Mouse (Mus musculus) layer of hippocampus, postnatal 10 days (tissue): ENCODE data around the gene Gatad1. TPM values are rescaled to one million over a fixed set of nuclear protein-coding genes. Genes with fewer than 3 reads are reported as not detected.
"Not testable (repeated sequence)": the region's sequence is repeated elsewhere in the genome, so short reads cannot be mapped to it uniquely, and the experiment has no call there.

Source experiments
- DNase-seq, 2 experiments: peaks; one replicate each; pipeline ENCODE4 v3.0.0; 2021; ENCODE audit warnings: low spot score in 2 of 2
- microRNA-seq, 2 experiments: library from miRNA; unstranded; fragments of <30 nt; microRNA quantifications; one replicate each; pipeline ENCODE4 v1.2.0; 2021
- total RNA-seq, 2 experiments: library from RNA; stranded (reverse); gene quantifications; 2 replicates each; pipeline ENCODE4 v1.2.3; 2021

The Gatad1 gene
- total RNA-seq, 2 experiments from 2014 or later, result 112 to 131 TPM

DNA sequence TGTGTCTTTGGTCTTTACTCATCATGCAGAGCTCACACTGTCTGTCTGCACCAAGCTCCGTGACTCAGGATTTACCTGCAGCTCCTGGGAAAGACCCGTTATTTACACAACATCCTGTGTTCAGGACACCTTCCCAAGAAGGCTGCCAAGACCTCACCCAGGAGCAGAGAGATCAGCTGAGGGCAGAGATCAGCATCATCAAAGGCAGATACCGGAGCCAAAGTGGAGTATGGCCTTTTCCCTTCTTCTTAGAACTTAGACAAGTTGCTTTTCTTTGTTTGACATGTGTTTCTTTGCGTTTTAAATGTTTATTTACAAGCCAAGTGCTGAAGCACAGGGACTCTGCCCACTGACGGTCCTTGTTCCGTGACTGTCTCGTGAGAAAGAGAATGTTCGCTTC lies 21.7 kb downstream of the Gatad1 start:
- no peak for DNase-seq

DNA sequence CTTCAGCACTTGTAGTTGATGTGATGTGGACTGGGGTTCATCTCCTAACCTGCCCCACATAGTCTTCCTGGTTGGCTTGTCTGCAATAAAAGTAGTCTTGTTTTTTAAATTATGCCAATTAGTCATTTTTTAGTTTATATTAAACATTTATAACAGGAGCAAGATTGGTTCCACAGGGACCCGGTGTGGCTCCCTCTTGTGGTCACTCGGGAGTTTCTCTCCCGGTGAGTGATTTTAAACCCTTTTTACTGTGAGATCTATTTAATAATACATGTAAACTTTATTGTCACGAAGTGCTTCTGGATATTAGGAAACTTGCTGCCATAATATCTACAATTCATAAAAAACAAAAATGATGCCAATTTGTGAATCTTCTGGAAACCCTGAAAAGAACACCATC lies 23.0 kb downstream of the Gatad1 start:
- DNase-seq, result no peak

DNA sequence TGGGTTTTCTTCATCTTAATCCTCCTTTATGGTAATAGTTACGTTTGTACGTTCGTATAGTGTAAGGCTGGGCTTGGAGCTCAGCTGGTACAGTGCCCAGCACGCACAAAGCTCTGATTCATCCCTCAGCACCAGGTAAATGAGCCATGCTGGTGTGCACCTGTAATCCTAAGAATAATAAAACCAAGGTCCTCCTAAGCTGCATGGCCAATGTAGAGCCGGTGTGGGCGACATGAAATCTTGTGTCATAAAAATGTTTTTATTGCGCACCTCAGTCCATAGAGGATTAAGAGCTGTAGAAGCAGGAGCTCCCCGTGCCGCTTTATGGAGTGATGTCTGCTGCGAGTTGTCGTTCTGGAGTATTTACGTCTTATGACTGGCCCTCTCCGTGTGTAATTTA lies 23.7 kb downstream of the Gatad1 start:
- DNase-seq, result no peak

DNA sequence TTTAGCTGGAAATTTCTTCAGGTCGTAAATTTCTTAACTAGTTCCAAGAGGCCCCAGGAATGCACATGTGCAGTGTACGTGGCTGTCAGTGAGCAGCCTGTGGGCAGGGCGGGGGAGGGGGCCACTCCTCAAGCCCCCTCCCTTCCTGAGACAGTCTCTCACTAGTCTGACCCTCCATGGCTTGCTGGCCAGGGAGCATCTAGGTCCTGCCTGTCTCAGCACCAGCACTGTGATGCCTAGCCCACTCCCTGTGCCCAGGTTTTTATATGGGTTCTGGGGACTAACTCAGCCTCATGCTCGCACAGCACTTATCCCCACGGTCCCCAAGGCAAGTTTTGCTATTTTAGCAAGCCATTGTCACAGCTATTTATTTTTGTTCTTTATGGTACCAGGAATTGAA lies 24.7 kb downstream of the Gatad1 start:
- DNase-seq, result no peak

DNA sequence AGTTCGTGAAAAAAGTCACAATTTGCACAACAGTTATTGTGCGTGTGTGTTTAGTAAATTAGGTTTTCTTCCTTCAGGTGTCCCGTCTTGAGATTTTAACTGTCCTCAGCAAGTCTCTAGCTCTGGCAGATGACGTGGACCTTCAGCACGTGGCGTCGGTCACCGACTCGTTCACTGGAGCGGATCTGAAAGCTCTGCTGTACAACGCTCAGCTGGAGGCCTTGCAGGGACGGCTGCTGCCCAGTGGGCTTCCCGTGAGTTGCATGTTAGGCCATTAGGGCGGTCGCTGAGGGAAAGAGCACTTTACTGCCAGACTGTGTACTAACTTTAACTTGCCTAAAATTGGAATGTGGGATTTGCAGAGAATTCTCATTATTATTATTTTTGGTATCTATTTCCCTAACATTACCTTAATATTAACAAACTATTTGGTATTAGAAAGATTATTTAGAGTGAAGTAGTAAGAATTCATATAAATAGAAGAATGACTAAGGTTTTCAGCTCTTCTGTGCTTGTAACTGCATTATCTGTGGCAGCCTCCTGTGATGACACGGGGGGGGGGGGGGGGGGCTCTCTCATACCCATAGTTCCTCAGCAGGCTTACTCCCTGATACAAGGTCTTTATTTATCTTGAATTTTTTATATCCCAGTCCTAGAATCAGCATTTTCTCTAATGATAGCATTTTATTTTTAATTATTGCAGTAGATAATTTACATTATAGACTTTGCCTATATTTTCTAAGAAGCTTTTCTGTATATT lies 25.3 kb downstream of the Gatad1 start:
- no peak for DNase-seq

DNA sequence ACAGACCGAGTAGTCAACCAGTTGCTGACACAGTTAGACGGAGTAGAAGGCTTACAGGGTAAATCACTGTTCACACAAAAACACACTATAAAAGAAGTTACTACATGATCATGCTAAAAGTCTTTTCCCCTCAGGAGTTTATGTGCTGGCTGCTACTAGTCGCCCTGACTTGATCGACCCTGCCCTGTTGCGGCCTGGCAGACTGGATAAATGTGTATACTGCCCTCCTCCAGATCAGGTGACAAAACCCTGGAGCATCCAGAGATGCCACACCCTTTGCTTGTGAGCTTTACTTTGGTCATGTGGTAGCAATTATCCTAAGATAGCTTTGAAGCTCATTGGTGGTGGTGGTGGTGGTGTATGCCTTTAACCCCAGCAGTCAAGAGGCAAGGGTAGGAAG lies 26.9 kb downstream of the Gatad1 start:
- no peak for DNase-seq

DNA sequence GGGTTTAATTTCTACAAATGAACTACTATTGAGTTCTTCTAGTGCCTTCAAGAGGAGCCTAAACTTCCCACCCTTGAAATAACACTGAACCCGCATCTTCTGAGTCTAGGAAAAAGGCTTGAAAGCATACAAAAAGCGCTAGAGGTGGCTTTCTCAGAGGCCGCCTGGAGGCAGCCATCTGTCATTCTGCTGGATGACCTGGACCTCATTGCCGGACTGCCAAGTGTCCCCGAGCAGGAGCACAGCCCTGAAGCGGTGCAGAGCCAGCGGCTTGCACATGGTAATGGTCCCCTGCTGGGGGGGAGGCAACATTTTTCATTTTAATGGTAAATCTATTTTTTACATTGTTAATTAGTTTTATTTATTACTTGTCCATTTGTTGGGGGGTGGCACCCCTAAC lies 36.5 kb downstream of the Gatad1 start:
- no peak for DNase-seq

DNA sequence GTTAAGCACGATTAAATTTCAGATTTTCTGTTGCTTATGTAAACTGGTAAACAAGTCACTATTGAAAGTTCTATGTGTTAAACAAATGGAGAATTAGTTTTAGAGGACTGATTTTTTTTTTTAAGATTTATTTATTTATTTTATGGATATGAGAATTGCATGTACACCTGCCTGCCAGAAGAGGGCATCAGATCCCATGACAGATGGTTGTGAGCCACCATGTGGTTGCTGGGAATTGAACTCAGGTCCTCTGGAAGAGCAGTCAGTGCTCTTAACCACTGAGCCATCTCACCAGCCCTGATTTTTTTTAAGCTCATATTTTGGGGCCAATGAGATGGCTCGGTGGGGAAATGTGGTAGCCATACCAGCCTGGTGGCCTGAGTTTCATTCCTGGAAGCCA lies 45.1 kb downstream of the Gatad1 start:
- not testable (repeated sequence) for DNase-seq

DNA sequence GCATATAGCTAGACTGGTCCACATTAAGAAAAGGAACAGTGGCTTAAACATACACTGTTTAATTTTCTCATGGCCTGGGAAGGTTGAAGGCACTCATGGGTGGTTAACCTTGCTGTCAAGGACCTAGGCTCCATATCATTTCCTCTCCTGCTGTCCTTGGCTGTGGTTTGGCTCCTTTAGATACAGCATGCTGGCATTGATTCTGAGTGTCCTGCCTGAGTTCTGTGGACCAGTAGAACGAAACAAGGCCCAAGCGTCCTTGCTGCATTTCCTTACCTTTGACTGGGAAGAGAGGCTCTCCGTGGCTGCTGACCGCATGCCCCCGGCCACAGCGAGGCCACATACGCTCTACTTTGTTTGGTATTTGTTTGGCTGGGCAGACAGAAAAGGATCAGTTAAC lies 47.7 kb downstream of the Gatad1 start:
- no peak for DNase-seq

DNA sequence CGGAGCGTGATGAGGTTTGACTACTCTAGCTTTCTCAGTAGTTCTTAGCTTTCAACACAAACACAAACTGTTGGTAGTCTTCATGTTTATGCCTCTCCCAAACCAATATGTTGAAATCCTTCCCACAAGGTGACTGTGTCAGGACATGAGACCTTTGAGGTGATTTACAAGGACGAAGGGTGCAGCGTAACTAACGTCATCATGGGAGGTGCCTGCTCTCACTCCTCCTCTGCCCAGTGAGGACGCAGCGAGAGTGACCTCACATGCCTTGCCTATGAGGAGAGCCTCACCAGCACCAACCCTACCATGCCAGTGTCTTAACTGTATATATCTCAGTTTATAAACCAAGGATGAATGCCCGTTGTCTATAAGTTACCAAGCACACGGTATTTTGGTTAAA lies 49.9 kb downstream of the Gatad1 start:
- no peak for DNase-seq

DNA sequence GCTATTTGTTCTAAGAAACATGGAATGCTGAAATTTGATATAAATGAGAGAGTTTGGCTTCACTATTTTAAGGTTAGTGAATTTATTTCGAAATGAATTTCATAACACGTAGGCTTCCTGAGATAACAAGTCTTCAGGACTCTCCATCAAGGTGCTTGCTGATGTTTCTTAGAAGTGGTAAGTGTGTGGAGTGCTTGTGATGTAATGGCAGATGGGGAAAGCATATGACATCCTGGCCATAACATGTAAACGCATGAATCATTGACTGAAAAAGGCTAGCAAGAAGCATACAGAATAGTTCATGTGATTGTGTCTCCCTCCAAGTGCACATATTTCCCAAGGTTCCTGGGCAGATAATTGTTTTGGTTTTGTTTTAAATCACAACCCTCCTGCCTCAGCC lies 56.2 kb downstream of the Gatad1 start:
- no peak for DNase-seq

DNA sequence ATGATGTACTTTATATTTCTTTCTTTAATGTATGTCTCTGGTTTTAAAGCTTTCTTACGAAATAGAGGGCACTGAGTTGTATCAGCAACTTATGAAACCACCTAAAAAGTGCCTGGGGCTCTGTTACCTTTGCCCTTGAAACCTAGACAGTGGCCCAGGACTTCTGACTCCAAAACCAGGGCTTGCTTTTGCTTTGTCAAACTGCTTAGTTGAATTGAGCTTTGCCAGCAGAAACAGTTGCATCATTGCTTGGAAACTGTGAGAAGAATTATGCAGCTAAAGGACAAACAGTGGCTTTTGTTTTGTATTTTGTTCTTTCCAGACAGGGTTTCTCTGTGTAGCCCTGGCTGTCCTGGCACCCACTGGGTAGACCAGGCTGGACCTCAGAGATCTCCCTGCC lies 56.7 kb downstream of the Gatad1 start:
- no peak for DNase-seq

DNA sequence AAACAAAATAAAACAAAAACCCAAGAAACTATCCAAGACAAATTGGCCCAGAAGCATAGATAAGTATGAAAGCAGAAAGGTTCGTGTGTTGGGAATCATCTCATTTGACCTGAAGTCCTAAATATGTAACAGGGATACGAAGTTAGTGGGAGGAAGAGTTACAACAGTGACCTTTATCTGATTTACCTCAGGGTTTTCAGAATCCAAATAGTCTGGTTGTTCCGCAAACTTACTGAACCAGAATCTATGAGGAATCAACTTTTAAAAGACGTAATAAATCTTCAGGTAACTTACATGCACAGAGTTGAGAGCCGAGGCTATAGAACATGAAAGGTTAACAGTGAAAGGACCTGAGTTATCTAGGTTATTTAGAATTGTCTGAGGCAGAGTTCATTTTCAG lies 58.2 kb downstream of the Gatad1 start:
- DNase-seq, result no peak

DNA sequence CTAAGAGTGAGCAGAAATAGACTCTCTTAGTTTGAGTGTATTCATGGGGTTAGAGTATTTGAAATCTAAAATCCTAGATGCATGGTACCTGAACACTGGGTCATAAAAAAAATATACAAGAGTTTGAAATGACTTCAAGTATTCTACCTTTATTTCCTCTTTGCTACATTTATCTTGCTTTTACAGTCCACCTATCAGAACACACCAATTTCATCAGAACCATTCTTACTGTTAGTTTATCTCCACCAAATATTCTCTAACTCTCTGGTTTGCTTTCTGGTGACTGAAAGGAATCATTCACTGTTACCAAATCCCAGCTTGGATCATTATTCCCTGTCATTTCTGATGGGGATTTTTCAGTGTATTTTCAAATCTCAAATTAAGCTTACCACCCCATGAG lies 59.8 kb downstream of the Gatad1 start:
- DNase-seq, result no peak

DNA sequence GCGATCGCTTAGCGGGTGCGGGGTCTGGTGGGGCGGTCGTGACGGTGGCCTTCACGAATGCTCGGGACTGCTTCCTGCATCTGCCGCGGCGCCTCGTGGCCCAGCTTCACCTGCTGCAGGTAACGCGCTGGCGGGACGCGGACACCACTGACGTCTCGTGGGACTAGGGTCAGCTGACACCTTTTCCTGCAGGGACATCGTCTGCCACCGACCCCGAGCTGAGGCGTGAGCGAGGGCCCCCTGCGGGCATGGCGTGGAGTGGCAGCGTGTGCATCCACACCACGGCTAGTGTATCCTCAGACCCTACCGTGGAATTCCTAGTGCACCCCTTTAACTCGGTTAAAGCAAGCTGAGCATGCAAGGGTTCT lies 60.6 kb downstream of the Gatad1 start, which contains the start of gene Rbm48:
Gene Rbm48, minus strand, starts transcription at position 187 of the 368 bp plus-strand sequence.
- DNase-seq, result peak; percentile 84 to 88

DNA sequence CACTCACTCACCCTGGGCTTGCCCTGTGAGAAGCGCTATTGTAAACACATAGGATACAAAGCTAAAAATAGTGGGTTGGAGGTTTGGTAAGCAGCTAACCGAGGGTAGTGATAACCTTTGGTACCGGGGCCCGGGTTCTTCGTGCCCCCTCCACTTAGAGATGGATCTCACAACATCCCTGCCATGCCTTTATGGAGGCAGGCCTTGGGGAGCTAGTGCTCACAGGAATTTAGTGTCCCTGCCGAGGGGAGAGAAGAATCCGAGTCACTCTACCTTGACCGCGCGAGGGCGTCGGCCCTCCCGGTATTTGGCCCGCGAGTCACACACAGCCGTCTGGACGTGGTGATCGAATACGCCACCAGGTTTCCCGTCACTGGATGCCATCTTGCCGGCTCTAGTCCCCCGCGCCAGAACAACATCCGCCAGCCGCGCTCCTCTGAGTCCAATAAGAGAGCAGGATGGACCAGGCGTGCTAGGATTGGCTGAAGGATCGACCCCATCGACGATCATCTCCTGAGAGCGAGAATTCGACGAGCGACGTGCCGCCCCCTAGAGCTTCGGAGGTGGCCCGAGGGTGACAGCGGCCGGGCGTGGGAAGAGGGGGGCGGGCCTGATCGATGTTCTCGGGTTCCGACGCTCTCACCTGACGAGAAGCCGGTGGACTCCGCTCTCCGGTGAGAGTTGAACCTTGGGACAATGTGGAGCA lies 61.1 kb downstream of the Gatad1 start, which contains the start of gene Pex1:
Gene Pex1, plus strand, starts transcription at position 374 of the 706 bp plus-strand sequence.
- peak; percentile 93 to 96 for DNase-seq

Small RNAs within 50 kb of the gene (microRNA-seq; reads per million reads assigned to microRNA genes)
- gene Gm22926 (0 reads per million in 2 experiments), gene Gm26238 (0 reads per million in 2 experiments)

Other genes with a start within 250 kb of the Gatad1 start
- 10 to 100 TPM; 41.7 to 42.1 TPM for gene Fam133b, start 113.4 kb downstream of the Gatad1 start, total RNA-seq
- gene 1700109H08Rik, start 85.6 kb downstream of the Gatad1 start, total RNA-seq, result 1 to 10 TPM; 5.6 to 6.9 TPM
- gene Pex1, start 61.1 kb downstream of the Gatad1 start, total RNA-seq, result 10 to 100 TPM; 22.9 to 27.5 TPM
- gene Rbm48, start 60.6 kb downstream of the Gatad1 start, total RNA-seq, result 10 to 100 TPM; 11.2 to 12.7 TPM
- gene Tmbim7, start 6.0 kb downstream of the Gatad1 start, total RNA-seq, result not detected
- gene Ankib1, start 145.7 kb upstream of the Gatad1 start, total RNA-seq, result 10 to 100 TPM; 68.7 to 72.9 TPM
- 10 to 100 TPM; 44.2 to 47.1 TPM for gene Krit1, start 146.0 kb upstream of the Gatad1 start, total RNA-seq
- gene Lrrd1, start 188.0 kb upstream of the Gatad1 start, total RNA-seq, result not detected
- 1 to 10 TPM; 9.3 to 9.6 TPM for gene Mterf1a, start 236.7 kb upstream of the Gatad1 start, total RNA-seq